Mouse (Mus musculus) kidney, adult 8-10 months (tissue): ENCODE measurements around the gene Ttll7.

Experiments used
- DNase-seq, 2 experiments: peaks; one replicate each; pipeline ENCODE4 v3.0.0; 2022

Gene Ttll7

GRCm38 (mm10) chr3:146851966-146852891 is at the start of gene Ttll7:
TSS of gene Ttll7 (plus strand) at chr3:146852367.
- peak; percentile 43 to 63 for DNase-seq

GRCm38 (mm10) chr3:146812041-146812878 is 39.9 kb upstream of the Ttll7 start:
- DNase-seq = peak; percentile 56 to 57

- DNase-seq = peak; percentile 86 to 87
Measured at GRCm38 (mm10) chr3:146812901-146813393, 39.2 kb upstream of the Ttll7 start, which contains the start of gene Prkacb. TSS of gene Prkacb (minus strand) at chr3:146812990.

- no peak for DNase-seq
Measured at GRCm38 (mm10) chr3:146813624-146814023, 38.5 kb upstream of the Ttll7 start.

GRCm38 (mm10) chr3:146820718-146821117 is 31.4 kb upstream of the Ttll7 start:
- DNase-seq = no peak

- peak; percentile 9 to 14 for DNase-seq
Measured at GRCm38 (mm10) chr3:146842766-146843165, 9.4 kb upstream of the Ttll7 start.

- no peak for DNase-seq
Measured at GRCm38 (mm10) chr3:146843470-146843869, 8.7 kb upstream of the Ttll7 start.

- DNase-seq = no peak
Measured at GRCm38 (mm10) chr3:146846237-146846636, 5.9 kb upstream of the Ttll7 start.

GRCm38 (mm10) chr3:146848112-146848511 is 4.1 kb upstream of the Ttll7 start:
- DNase-seq = no peak

GRCm38 (mm10) chr3:146849360-146849759 is 2.8 kb upstream of the Ttll7 start:
- DNase-seq = no peak

- DNase-seq = no peak
Measured at GRCm38 (mm10) chr3:146854473-146855087, 2.4 kb downstream of the Ttll7 start.

- DNase-seq = no peak
Measured at GRCm38 (mm10) chr3:146857373-146857772, 5.2 kb downstream of the Ttll7 start.

- no peak for DNase-seq
Measured at GRCm38 (mm10) chr3:146860308-146860707, 8.1 kb downstream of the Ttll7 start.

- no peak for DNase-seq
Measured at GRCm38 (mm10) chr3:146866563-146866962, 14.4 kb downstream of the Ttll7 start.

- DNase-seq = no peak
Measured at GRCm38 (mm10) chr3:146871954-146872353, 19.8 kb downstream of the Ttll7 start.

GRCm38 (mm10) chr3:146875929-146876328 is 23.8 kb downstream of the Ttll7 start:
- no peak for DNase-seq

- DNase-seq = no peak
Measured at GRCm38 (mm10) chr3:146893931-146894330, 41.8 kb downstream of the Ttll7 start.

- no peak for DNase-seq
Measured at GRCm38 (mm10) chr3:146896581-146896980, 44.4 kb downstream of the Ttll7 start.

GRCm38 (mm10) chr3:146900094-146900493 is 47.9 kb downstream of the Ttll7 start:
- DNase-seq = peak in 1 of 2 experiments; percentile 6

GRCm38 (mm10) chr3:146901729-146902128 is 49.6 kb downstream of the Ttll7 start:
- no peak for DNase-seq

- DNase-seq = no peak
Measured at GRCm38 (mm10) chr3:146905606-146906005, 53.4 kb downstream of the Ttll7 start.

- DNase-seq = no peak
Measured at GRCm38 (mm10) chr3:146908922-146909321, 56.8 kb downstream of the Ttll7 start.

- no peak for DNase-seq
Measured at GRCm38 (mm10) chr3:146913107-146913506, 60.9 kb downstream of the Ttll7 start.
